Mouse (Mus musculus): ENCODE measurements around the gene Rem2. TPM values are rescaled to one million over a fixed set of nuclear protein-coding genes. Genes with fewer than 3 reads are reported as not detected.

The Rem2 gene
- polyA plus RNA-seq, 1 experiment = 7.9 TPM

DNA sequence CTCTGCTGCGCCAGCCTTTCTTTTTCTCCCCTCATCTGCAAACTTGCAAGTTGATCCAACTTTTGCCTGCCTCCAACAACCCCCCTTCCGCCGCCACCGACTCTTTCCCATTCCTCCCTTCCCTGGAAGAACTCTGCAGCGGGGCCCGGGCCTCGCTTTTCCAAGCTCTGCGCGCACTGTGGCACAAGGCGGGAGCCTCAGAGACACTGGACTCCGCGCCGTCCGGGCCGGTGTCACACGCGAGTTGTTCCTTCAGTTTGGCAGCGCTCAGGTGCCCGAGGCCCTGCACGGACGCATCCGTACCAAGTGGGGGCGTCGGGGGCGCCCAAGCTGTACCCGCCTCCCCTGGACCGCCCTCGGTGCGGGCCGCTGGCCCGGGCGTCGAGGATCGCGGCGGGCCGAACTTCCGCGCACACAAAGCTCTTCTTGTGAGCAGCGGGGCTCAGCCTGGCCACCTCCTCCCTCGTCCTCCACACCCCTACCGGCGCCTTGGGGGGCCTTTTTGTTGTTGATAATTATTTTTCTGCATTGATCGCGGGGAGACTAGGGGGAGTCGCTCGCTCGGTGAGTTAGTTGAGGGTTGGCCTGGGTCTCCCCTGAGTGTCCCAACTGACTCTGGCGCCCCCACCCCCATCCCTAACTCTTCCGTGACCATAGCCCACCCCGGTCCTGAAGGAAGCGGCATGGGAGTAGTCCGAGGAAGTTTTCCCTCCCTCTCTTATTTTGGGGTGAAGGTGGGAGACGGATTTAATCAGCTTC is 43.6 kb upstream of the Rem2 start:
- no peak overlapping the region; the same call in 1 of the 2 replicates for H3K27ac ChIP-seq (ENCODE audit: insufficient read depth, low read length)
- no peak for TF ChIP-seq CTCF (IDR thresholded peaks at IDR 0.05; ENCODE audit: extremely low read depth, insufficient read depth, low read length)
- no peak for TF ChIP-seq POLR2A (IDR thresholded peaks at IDR 0.05; ENCODE audit: extremely low read depth, insufficient read depth, low read length)
- H3K4me1 ChIP-seq (ENCODE audit: control insufficient read depth, insufficient read depth, low read length) = no peaks in the 10 kb centered on the region
- H3K4me3 ChIP-seq (ENCODE audit: insufficient read depth, low read length) = peak overlapping the region; percentile 33

DNA sequence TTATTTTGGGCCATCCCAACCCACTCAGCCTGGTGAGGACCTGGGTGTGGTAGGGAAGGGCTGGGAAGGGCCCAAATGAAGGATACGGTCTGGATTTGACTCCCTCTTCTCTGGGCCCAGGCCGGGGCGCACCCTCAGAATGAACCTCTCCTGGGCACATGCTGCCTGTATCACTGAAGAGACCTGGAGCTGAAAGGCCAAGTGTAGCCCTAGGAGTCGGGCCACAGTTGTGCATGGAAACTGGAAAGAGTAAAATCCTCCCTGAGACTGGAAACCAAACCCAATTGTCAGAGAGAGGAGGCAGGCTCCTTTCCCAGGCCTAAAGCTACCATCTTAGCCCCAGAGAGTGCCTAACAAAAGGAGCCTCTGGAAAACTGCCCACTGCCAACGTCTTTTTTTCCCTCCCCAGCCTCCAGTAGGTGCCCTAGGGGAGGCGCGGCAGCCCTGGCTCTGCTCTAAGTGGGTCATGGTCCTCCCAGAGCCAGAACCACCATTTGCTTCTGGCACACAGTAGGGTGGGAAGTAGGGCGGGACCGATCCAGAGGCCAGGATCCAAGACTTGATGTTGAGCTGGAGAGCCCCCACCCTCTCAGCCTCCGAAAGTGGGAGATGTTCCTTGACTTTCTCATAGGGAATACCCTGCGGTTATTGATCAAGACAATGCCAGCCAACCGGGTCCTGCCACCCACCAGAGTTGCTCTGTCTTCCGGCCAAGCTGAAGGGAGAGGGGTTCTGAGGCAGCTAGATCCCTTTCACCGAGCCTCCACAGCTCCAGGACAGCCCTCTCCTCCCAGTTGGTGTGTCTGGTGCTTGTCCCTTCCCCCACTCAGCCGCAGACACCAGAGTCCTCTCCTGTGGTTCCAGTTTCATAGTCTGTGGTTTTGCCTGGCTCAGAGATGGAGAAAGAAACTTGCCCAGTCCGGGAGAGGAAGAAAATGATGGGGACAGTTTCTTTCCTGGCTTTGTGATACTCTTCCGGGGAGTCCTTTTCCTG is 42.8 kb upstream of the Rem2 start:
- no peak overlapping the region for H3K27ac ChIP-seq (ENCODE audit: insufficient read depth, low read length)
- H3K4me1 ChIP-seq (ENCODE audit: control insufficient read depth, insufficient read depth, low read length) = no peaks in the 10 kb centered on the region

DNA sequence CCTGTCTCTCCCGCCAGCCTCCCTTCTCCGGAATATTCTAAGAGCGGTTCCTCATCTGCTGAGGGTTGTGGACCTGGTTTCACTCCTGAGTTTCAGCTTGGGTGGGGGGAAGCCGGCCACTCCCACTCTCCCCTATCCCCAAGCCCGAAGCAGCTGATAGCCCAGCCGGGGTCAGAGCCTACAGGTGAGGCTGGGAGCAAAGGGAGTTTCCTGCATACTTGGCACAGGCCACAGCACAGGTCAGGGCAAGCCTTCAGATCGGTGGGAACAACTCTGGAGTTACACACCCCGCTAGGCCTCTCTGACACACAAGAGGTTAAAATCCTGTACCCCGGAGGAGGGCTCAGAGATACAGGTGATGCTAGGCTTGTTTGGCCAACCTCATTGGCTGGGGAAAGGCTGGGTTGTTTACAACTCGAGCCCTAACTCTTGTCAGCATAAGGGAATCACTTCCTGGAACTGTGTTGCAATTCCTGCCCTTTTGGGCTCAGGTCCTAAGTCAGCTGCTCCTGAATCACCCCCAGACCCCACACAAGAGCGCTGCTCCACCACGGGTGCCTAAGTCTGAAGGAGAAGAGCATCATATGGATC is 41.9 kb upstream of the Rem2 start:
- TF ChIP-seq POLR2A (IDR thresholded peaks at IDR 0.05; ENCODE audit: extremely low read depth, insufficient read depth, low read length) (no peak), CTCF (IDR thresholded peaks at IDR 0.05; ENCODE audit: extremely low read depth, insufficient read depth, low read length) (no peak)
- no peak overlapping the region for H3K4me3 ChIP-seq (ENCODE audit: insufficient read depth, low read length)
- H3K4me1 ChIP-seq (ENCODE audit: control insufficient read depth, insufficient read depth, low read length) = no peaks in the 10 kb centered on the region
- no peak overlapping the region for H3K27ac ChIP-seq (ENCODE audit: insufficient read depth, low read length)

More for the DNA sequence above, 42.8 kb upstream of the Rem2 start:
- peak overlapping the region; percentile 33 for H3K4me3 ChIP-seq (ENCODE audit: insufficient read depth, low read length)
- no peak for TF ChIP-seq POLR2A (IDR thresholded peaks at IDR 0.05; ENCODE audit: extremely low read depth, insufficient read depth, low read length)
- TF ChIP-seq CTCF (IDR thresholded peaks at IDR 0.05; ENCODE audit: extremely low read depth, insufficient read depth, low read length) = no peak

GRCm38 (mm10) chr14:54435194-54435918 is 40.5 kb upstream of the Rem2 start:
- TF ChIP-seq CTCF (IDR thresholded peaks at IDR 0.05; ENCODE audit: extremely low read depth, insufficient read depth, low read length) (no peak), POLR2A (IDR thresholded peaks at IDR 0.05; ENCODE audit: extremely low read depth, insufficient read depth, low read length) (no peak)
- H3K4me3 ChIP-seq (ENCODE audit: insufficient read depth, low read length) = no peak overlapping the region
- no peak overlapping the region for H3K27ac ChIP-seq (ENCODE audit: insufficient read depth, low read length)
- no peaks in the 10 kb centered on the region for H3K4me1 ChIP-seq (ENCODE audit: control insufficient read depth, insufficient read depth, low read length)

GRCm38 (mm10) chr14:54439155-54439554 is 36.7 kb upstream of the Rem2 start:
- TF ChIP-seq CTCF (IDR thresholded peaks at IDR 0.05; ENCODE audit: extremely low read depth, insufficient read depth, low read length) = no peak
- no peak for TF ChIP-seq POLR2A (IDR thresholded peaks at IDR 0.05; ENCODE audit: extremely low read depth, insufficient read depth, low read length)
- Histone ChIP-seq H3K4me3 (ENCODE audit: insufficient read depth, low read length) (no peak overlapping the region), H3K4me1 (ENCODE audit: control insufficient read depth, insufficient read depth, low read length) (no peaks in the 10 kb centered on the region), H3K27ac (ENCODE audit: insufficient read depth, low read length) (no peak overlapping the region)

- TF ChIP-seq POLR2A (IDR thresholded peaks at IDR 0.05; ENCODE audit: extremely low read depth, insufficient read depth, low read length) (no peak), CTCF (IDR thresholded peaks at IDR 0.05; ENCODE audit: extremely low read depth, insufficient read depth, low read length) (no peak)
Measured at GRCm38 (mm10) chr14:54439610-54440009, 36.3 kb upstream of the Rem2 start.

DNA sequence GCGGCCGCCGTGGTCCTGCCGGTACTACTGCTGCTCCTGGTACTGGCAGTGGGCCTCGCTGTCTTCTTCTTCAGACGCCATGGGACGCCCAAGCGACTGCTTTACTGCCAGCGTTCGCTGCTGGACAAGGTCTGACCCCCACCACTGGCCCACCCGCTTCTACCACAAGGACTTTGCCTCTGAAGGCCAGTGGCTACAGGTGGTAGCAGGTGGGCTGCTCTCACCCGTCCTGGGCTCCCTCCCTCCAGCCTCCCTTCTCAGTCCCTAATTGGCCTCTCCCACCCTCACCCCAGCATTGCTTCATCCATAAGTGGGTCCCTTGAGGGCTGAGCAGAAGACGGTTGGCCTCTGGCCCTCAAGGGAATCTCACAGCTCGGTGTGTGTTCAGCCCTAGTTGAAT is 35.4 kb upstream of the Rem2 start:
- H3K27ac ChIP-seq (ENCODE audit: insufficient read depth, low read length) = no peak overlapping the region
- H3K4me1 ChIP-seq (ENCODE audit: control insufficient read depth, insufficient read depth, low read length) = no peaks in the 10 kb centered on the region
- no peak overlapping the region for H3K4me3 ChIP-seq (ENCODE audit: insufficient read depth, low read length)
- TF ChIP-seq CTCF (IDR thresholded peaks at IDR 0.05; ENCODE audit: extremely low read depth, insufficient read depth, low read length) (no peak), POLR2A (IDR thresholded peaks at IDR 0.05; ENCODE audit: extremely low read depth, insufficient read depth, low read length) (no peak)

More at GRCm38 (mm10) chr14:54439610-54440009, 36.3 kb upstream of the Rem2 start:
- Histone ChIP-seq H3K27ac (ENCODE audit: insufficient read depth, low read length) (no peak overlapping the region), H3K4me3 (ENCODE audit: insufficient read depth, low read length) (no peak overlapping the region), H3K4me1 (ENCODE audit: control insufficient read depth, insufficient read depth, low read length) (no peaks in the 10 kb centered on the region)

DNA sequence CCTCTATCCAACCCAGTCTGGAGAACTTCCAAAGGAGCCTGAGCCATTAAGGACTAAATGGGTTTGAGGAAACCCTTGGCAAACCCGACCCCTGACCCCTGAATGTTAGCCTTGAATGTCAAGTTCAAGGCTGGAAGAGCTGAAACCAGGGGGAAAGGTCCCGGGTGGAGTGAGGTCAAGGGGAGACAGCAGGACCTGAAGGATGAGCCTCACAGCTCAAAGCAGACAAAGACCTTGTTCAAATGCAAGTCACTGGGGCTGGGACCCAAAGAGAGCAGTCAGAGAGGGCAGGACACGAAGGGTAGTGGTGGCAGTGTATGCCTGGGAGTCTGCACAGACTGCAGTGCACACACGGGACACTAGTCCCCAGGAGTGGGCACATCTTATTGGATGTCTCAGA is 34.5 kb upstream of the Rem2 start:
- Histone ChIP-seq H3K4me1 (ENCODE audit: control insufficient read depth, insufficient read depth, low read length) (no peaks in the 10 kb centered on the region), H3K27ac (ENCODE audit: insufficient read depth, low read length) (no peak overlapping the region), H3K4me3 (ENCODE audit: insufficient read depth, low read length) (no peak overlapping the region)
- TF ChIP-seq CTCF (IDR thresholded peaks at IDR 0.05; ENCODE audit: extremely low read depth, insufficient read depth, low read length) (no peak), POLR2A (IDR thresholded peaks at IDR 0.05; ENCODE audit: extremely low read depth, insufficient read depth, low read length) (no peak)

GRCm38 (mm10) chr14:54442548-54442947 is 33.4 kb upstream of the Rem2 start:
- no peak for TF ChIP-seq CTCF (IDR thresholded peaks at IDR 0.05; ENCODE audit: extremely low read depth, insufficient read depth, low read length)
- no peak for TF ChIP-seq POLR2A (IDR thresholded peaks at IDR 0.05; ENCODE audit: extremely low read depth, insufficient read depth, low read length)
- Histone ChIP-seq H3K4me1 (ENCODE audit: control insufficient read depth, insufficient read depth, low read length) (no peaks in the 10 kb centered on the region), H3K4me3 (ENCODE audit: insufficient read depth, low read length) (no peak overlapping the region), H3K27ac (ENCODE audit: insufficient read depth, low read length) (no peak overlapping the region)

Data from cortical plate, adult 2 months (tissue).